Mouse (Mus musculus) megakaryocyte-erythroid progenitor cell, adult 5 weeks (primary cell): ENCODE results near the gene Zscan18. TPM values are rescaled to one million over a fixed set of nuclear protein-coding genes. Genes with fewer than 3 reads are reported as not detected.

ENCODE experiments used
- polyA plus RNA-seq: library from polyadenylated mRNA; stranded (reverse); fragments of >175 nt; gene quantifications from 2 replicates; pipeline ENCODE4 v1.2.3, GENCODE M21; 2012

The Zscan18 gene
- polyA plus RNA-seq = 2.8 and 5.4 TPM in 2 replicates

GRCm38 (mm10) chr7:12802866-12803726 is at the start of gene Zscan18:
Gene Zscan18 (minus strand): TSS chr7:12803635.

GRCm38 (mm10) chr7:12834162-12835120 is 31.0 kb upstream of the Zscan18 start, which contains the start of gene Zfp110:
Gene Zfp110 (plus strand): TSS chr7:12834761.

GRCm38 (mm10) chr7:12818521-12819295 is 15.3 kb upstream of the Zscan18 start, which contains the start of gene Zfp329:
Gene Zfp329 (minus strand): TSS chr7:12818858.

GRCm38 (mm10) chr7:12734904-12735303 is 68.5 kb downstream of the Zscan18 start, which contains the start of gene Vmn2r56:
Gene Vmn2r56 (minus strand): TSS chr7:12735004.

Other genes starting within 250 kb of the Zscan18 start
- gene Vmn2r53, start 194.8 kb downstream of the Zscan18 start, polyA plus RNA-seq = under 0.01 and 0.01 TPM in 2 replicates
- not detected in 2 replicates for gene Vmn2r54, start 163.3 kb downstream of the Zscan18 start, polyA plus RNA-seq
- gene Vmn2r55, start 118.6 kb downstream of the Zscan18 start, polyA plus RNA-seq = 0.03 TPM in 1 of 2 replicates, not detected in the other
- gene Vmn2r56, start 68.6 kb downstream of the Zscan18 start, polyA plus RNA-seq = 0.01 TPM in 1 of 2 replicates, not detected in the other
- 0.15 and 0.24 TPM in 2 replicates for gene Zfp329, start 15.2 kb upstream of the Zscan18 start, polyA plus RNA-seq
- gene Zfp110, start 31.1 kb upstream of the Zscan18 start, polyA plus RNA-seq = 1.4 and 2.0 TPM in 2 replicates
- 0.24 and 0.38 TPM in 2 replicates for gene Zfp128, start 77.5 kb upstream of the Zscan18 start, polyA plus RNA-seq
- gene Zscan22, start 94.2 kb upstream of the Zscan18 start, polyA plus RNA-seq = 2.4 and 3.0 TPM in 2 replicates
- gene Rps5, start 118.7 kb upstream of the Zscan18 start, polyA plus RNA-seq = 3,057 and 3,219 TPM in 2 replicates
- 2.0 and 2.5 TPM in 2 replicates for gene Rnf225, start 123.8 kb upstream of the Zscan18 start, polyA plus RNA-seq
- gene Zfp324, start 162.2 kb upstream of the Zscan18 start, polyA plus RNA-seq = 3.0 and 3.8 TPM in 2 replicates
- gene Zfp446, start 174.2 kb upstream of the Zscan18 start, polyA plus RNA-seq = 4.6 and 4.9 TPM in 2 replicates
- not detected in 2 replicates for gene Slc27a5, start 194.6 kb upstream of the Zscan18 start, polyA plus RNA-seq
- gene Trim28, start 195.5 kb upstream of the Zscan18 start, polyA plus RNA-seq = 371 and 417 TPM in 2 replicates
- 75.2 and 96.9 TPM in 2 replicates for gene Zbtb45, start 206.4 kb upstream of the Zscan18 start, polyA plus RNA-seq
- gene Chmp2a, start 231.2 kb upstream of the Zscan18 start, polyA plus RNA-seq = 222 and 231 TPM in 2 replicates
- gene Ube2m, start 234.6 kb upstream of the Zscan18 start, polyA plus RNA-seq = 259 and 281 TPM in 2 replicates